Mouse (Mus musculus) hindbrain, embryonic 14.5 days (tissue): ENCODE results near the gene 6430548M08Rik. TPM values are rescaled to one million over a fixed set of nuclear protein-coding genes. Genes with fewer than 3 reads are reported as not detected.
A peak's percentile ranks its signal among the peaks of the same experiment; 100 is the strongest.

Experiments used
- ATAC-seq: fragments of 200-750 bp; cut with Nextera tagmentation; 2 replicates; pipeline ENCODE4 v1.8.0; 2017; ENCODE audit warnings: moderate number of reproducible peaks, mild to moderate bottlenecking, moderate TSS enrichment, moderate library complexity; ENCODE audit not compliant: low FRiP score
- DNase-seq: peaks from one replicate; pipeline ENCODE4 v3.0.0-alpha.2; 2015; ENCODE audit warnings: low spot score
- H3K27ac ChIP-seq: fragments of 300-500 bp; sonication (generic); 2 replicates; pipeline ENCODE4 v1.5.1; 2014; ENCODE audit warnings: mild to moderate bottlenecking, moderate library complexity
- H3K27me3 ChIP-seq: fragments of 300-500 bp; sonication (generic); 2 replicates; pipeline ENCODE4 v1.6.1; 2014; ENCODE audit warnings: mild to moderate bottlenecking, low read length, mixed read lengths; ENCODE audit not compliant: control insufficient read depth, insufficient read depth
- H3K36me3 ChIP-seq: fragments of 300-500 bp; sonication (generic); replicated peaks from 2 replicates; pipeline ENCODE4 v1.6.1; 2014; ENCODE audit not compliant: control insufficient read depth, insufficient read depth
- H3K4me1 ChIP-seq: fragments of 300-500 bp; sonication (generic); replicated peaks from 2 replicates; pipeline ENCODE4 v1.6.1; 2014; ENCODE audit warnings: antibody characterized with exemption, low read length, mixed read lengths; ENCODE audit not compliant: control insufficient read depth, insufficient read depth
- H3K4me2 ChIP-seq: fragments of 300-500 bp; sonication (generic); replicated peaks from 2 replicates; pipeline ENCODE4 v1.6.1; 2014; ENCODE audit warnings: mild to moderate bottlenecking, moderate library complexity
- H3K4me3 ChIP-seq: fragments of 300-500 bp; sonication (generic); replicated peaks from 2 replicates; pipeline ENCODE4 v1.5.1; 2014; ENCODE audit warnings: mild to moderate bottlenecking, low read length
- H3K9ac ChIP-seq: fragments of 300-500 bp; sonication (generic); 2 replicates; pipeline ENCODE4 v1.6.1; 2014
- H3K9me3 ChIP-seq: fragments of 300-500 bp; sonication (generic); 2 replicates; pipeline ENCODE4 v1.6.1; 2016; ENCODE audit warnings: low read length; ENCODE audit not compliant: control insufficient read depth
- WGBS: fragments of 180-500 bp; shearing (Covaris S2); extraction: QIAGEN DNeasy Blood & Tissue Kit; methylation state at CpG from one replicate; pipeline ENCODE4 v1.1.7; 2014; 5-methylcytosine and 5-hydroxymethylcytosine counted together
- polyA plus RNA-seq: library from polyadenylated mRNA; unstranded; fragments of >200 nt; fragmentation: Nextera tagmentation; extraction: Ambion mirVana; gene quantifications from 2 replicates; pipeline ENCODE4 v1.2.1, GENCODE M21; 2014

The 6430548M08Rik gene
- polyA plus RNA-seq, 1 experiment from 2014 or later, result 40.1 TPM

- H3K4me2 ChIP-seq, result no peak overlapping the region
- no peaks in the 10 kb centered on the region for H3K4me1 ChIP-seq
- H3K4me3 ChIP-seq, result no peak overlapping the region
- no peak for ATAC-seq
- H3K27me3 ChIP-seq, result no peaks in the 10 kb centered on the region
- no peak overlapping the region for H3K9ac ChIP-seq
- DNase-seq, result peak; percentile 84
- WGBS, result 19% methylated on average over 10 of the region's 10 CpGs
- peaks cover 30% of the 10 kb centered on the region for H3K36me3 ChIP-seq
- no peaks in the 10 kb centered on the region for H3K9me3 ChIP-seq
- H3K27ac ChIP-seq, result no peak overlapping the region
Measured at GRCm38 (mm10) chr8:120078080-120078479, 35.9 kb upstream of the 6430548M08Rik start.

DNA sequence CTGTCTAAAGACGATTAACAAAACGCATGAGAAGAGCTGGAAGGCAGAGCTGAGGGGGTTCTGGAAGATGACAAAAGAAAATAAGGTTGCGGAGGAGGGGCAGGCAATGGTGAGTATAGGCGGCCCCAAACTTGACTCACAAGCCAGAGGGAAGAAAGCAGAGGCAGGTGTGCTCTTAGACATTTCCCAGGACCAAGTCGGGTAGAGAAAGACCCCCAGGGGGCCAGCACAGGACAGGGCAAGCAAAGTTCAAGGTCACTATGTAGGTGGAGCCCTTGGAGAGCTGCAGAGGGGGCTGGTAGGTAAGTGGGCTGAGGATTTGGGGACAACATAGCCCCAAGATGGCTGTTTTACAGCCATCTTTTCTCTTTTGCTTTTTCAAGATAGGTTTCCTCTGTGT, 34.6 kb upstream of the 6430548M08Rik start:
- no peak overlapping the region for H3K4me3 ChIP-seq
- DNase-seq (no peak), ATAC-seq (no peak)
- peaks cover 40% of the 10 kb centered on the region for H3K36me3 ChIP-seq
- 56% methylated on average over 5 of the region's 5 CpGs for WGBS
- no peaks in the 10 kb centered on the region for H3K4me1 ChIP-seq
- H3K9ac ChIP-seq, result no peak overlapping the region
- H3K9me3 ChIP-seq, result no peaks in the 10 kb centered on the region
- H3K27ac ChIP-seq, result no peak overlapping the region
- no peaks in the 10 kb centered on the region for H3K27me3 ChIP-seq
- no peak overlapping the region for H3K4me2 ChIP-seq

- no peak overlapping the region for H3K27ac ChIP-seq
- DNase-seq, result no peak
- no peaks in the 10 kb centered on the region for H3K27me3 ChIP-seq
- H3K9me3 ChIP-seq, result no peaks in the 10 kb centered on the region
- H3K36me3 ChIP-seq, result peaks cover 78% of the 10 kb centered on the region
- H3K4me3 ChIP-seq, result no peak overlapping the region
- no peak overlapping the region for H3K4me2 ChIP-seq
- WGBS, result 91% methylated on average over 8 of the region's 8 CpGs
- no peaks in the 10 kb centered on the region for H3K4me1 ChIP-seq
- no peak for ATAC-seq
- H3K9ac ChIP-seq, result no peak overlapping the region
Measured at GRCm38 (mm10) chr8:120083261-120083660, 30.7 kb upstream of the 6430548M08Rik start.

DNA sequence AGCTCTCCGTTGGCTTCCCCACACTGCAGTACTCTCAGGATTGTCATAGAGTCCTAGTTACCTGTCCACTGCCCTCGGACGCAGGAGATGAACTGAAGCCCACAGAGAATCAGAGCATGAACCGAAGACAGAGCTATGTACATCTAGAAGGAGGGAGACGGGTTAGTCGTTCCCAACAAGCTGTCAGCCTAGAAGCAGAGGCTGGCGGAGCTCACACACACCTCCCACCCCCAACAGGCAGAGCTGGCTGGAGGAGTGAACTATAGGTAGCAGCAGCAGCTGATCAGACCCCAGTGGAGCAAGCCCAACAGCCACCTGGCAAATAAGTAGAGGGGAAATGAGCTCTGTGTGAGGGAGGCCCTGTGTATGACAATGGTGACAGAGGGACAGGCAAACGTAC, 29.2 kb upstream of the 6430548M08Rik start:
- Histone ChIP-seq H3K9me3 (no peaks in the 10 kb centered on the region), H3K36me3 (peaks cover 86% of the 10 kb centered on the region), H3K4me2 (no peak overlapping the region), H3K27me3 (no peaks in the 10 kb centered on the region), H3K4me3 (no peak overlapping the region), H3K4me1 (no peaks in the 10 kb centered on the region), H3K9ac (no peak overlapping the region), H3K27ac (no peak overlapping the region)
- DNase-seq (no peak), ATAC-seq (no peak)
- 93% methylated on average over 8 of the region's 8 CpGs for WGBS

DNA sequence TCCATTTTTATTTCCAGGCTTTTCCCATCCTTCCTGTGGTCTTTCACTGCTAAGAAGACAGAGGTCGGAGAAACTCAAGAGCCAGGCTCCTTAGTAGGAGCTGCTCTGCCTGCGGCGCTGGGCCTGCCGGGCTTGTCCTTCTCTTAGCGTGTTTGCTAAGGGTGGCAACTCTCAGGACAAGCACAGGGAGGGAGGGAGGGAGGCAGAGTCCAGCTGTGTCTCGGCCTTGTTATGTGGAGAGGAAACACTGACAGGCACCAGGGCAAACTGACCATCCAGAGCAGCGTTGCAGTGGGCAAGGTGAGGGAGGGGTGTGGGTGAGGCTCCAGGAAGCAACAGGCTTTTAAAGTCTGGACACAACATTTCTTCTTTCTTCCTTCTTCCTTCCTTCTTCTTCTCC, 24.4 kb upstream of the 6430548M08Rik start:
- WGBS, result 84% methylated on average over 7 of the region's 7 CpGs
- DNase-seq (no peak), ATAC-seq (no peak)
- Histone ChIP-seq H3K4me3 (no peak overlapping the region), H3K4me1 (no peaks in the 10 kb centered on the region), H3K9me3 (no peaks in the 10 kb centered on the region), H3K27me3 (no peaks in the 10 kb centered on the region), H3K36me3 (peaks cover 78% of the 10 kb centered on the region), H3K4me2 (no peak overlapping the region), H3K27ac (no peak overlapping the region), H3K9ac (no peak overlapping the region)

DNA sequence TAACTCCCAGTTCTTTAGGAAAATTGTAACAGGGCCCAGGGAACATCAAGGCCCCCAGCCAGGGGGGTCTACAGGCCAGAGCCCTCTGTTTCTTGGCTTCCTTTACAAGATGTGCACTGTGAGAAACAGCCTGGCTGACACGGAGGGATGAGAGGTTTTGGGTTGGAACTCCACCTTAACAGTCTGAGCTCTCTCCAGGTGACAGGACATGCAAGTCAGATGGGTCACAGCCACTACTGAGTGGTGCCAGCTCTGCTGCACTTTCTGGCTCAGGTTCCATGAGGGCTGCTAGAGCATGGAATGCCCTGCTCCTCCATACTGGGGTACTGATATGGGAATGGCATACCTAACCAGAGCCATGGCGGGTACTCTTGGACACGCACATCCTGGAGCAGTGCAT, 22.9 kb upstream of the 6430548M08Rik start:
- 93% methylated on average over 3 of the region's 3 CpGs for WGBS
- Histone ChIP-seq H3K36me3 (peaks cover 63% of the 10 kb centered on the region), H3K9ac (no peak overlapping the region), H3K4me3 (no peak overlapping the region), H3K4me1 (no peaks in the 10 kb centered on the region), H3K4me2 (no peak overlapping the region), H3K27me3 (no peaks in the 10 kb centered on the region), H3K27ac (no peak overlapping the region), H3K9me3 (no peaks in the 10 kb centered on the region)
- DNase-seq, result no peak
- ATAC-seq, result no peak

- Histone ChIP-seq H3K4me1 (no peaks in the 10 kb centered on the region), H3K9me3 (no peaks in the 10 kb centered on the region), H3K36me3 (peaks cover 43% of the 10 kb centered on the region), H3K27ac (no peak overlapping the region), H3K4me3 (no peak overlapping the region), H3K27me3 (no peaks in the 10 kb centered on the region), H3K9ac (no peak overlapping the region), H3K4me2 (no peak overlapping the region)
- WGBS, result 97% methylated on average over 3 of the region's 3 CpGs
- ATAC-seq (no peak), DNase-seq (no peak)
Measured at GRCm38 (mm10) chr8:120093103-120093502, 20.8 kb upstream of the 6430548M08Rik start.

GRCm38 (mm10) chr8:120094801-120095200, 19.2 kb upstream of the 6430548M08Rik start:
- Histone ChIP-seq H3K4me1 (peaks cover 5% of the 10 kb centered on the region; the same call in 1 of the 2 replicates), H3K9me3 (no peaks in the 10 kb centered on the region), H3K9ac (no peak overlapping the region), H3K27me3 (no peaks in the 10 kb centered on the region), H3K4me2 (no peak overlapping the region), H3K27ac (no peak overlapping the region), H3K4me3 (no peak overlapping the region), H3K36me3 (peaks cover 37% of the 10 kb centered on the region)
- ATAC-seq (no peak), DNase-seq (no peak)
- WGBS, result 90% methylated on average over 10 of the region's 10 CpGs

DNA sequence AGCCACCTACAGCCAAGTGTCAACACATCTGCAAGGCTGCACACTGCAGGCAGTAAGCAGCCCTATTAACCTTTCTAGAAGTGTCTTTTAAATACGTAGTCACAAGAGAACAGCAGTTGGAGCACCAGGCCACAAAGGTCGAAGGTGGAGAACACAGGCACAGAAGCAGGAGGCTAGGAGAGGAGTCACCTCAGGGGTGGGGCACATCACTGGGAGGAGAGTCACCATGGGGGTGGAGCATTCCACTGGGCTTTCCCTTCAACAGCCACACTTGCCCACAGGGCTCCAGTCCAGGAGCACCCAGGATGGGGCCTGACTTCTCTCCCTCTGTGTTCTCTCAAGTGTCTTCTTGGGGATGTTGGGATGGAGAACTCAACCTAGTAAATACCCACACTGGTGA, 17.5 kb upstream of the 6430548M08Rik start:
- Histone ChIP-seq H3K4me1 (peaks cover 15% of the 10 kb centered on the region), H3K27me3 (no peaks in the 10 kb centered on the region), H3K9me3 (no peaks in the 10 kb centered on the region), H3K4me3 (no peak overlapping the region), H3K4me2 (no peak overlapping the region), H3K9ac (no peak overlapping the region), H3K36me3 (peaks cover 22% of the 10 kb centered on the region), H3K27ac (no peak overlapping the region)
- 83% methylated on average over 2 of the region's 2 CpGs for WGBS
- no peak for ATAC-seq
- no peak for DNase-seq

- Histone ChIP-seq H3K4me3 (peak overlapping the region; percentile 96), H3K4me1 (peaks cover 26% of the 10 kb centered on the region), H3K9me3 (no peaks in the 10 kb centered on the region), H3K4me2 (peak overlapping the region; percentile 96), H3K36me3 (0 out of 2 replicates have a peak, but pooled peaks cover 8% of the 10 kb centered on the region), H3K9ac (peak overlapping the region; percentile 92), H3K27ac (peak overlapping the region; percentile 91), H3K27me3 (no peaks in the 10 kb centered on the region)
- ATAC-seq, result no peak
- no peak for DNase-seq
- 11% methylated on average over 13 of the region's 25 CpGs for WGBS
Measured at GRCm38 (mm10) chr8:120100388-120101067, 13.4 kb upstream of the 6430548M08Rik start.
